Mouse (Mus musculus) spleen, postnatal 10 days (tissue): ENCODE data around the gene Shc1.
A peak's percentile ranks its signal among the peaks of the same experiment; 100 is the strongest.

Source experiments
- DNase-seq, 2 experiments: peaks; one replicate each; pipeline ENCODE4 v3.0.0; 2021 to 2022; ENCODE audit warnings: low spot score in 2 of 2

The Shc1 gene

GRCm38 (mm10) chr3:89449541-89449940, 31.3 kb downstream of the Shc1 start:
- peak; percentile 76 to 88 for DNase-seq

GRCm38 (mm10) chr3:89451916-89452315, 33.7 kb downstream of the Shc1 start:
- no peak for DNase-seq

GRCm38 (mm10) chr3:89454401-89455177, 36.3 kb downstream of the Shc1 start, which contains the start of gene Pmvk:
Gene Pmvk (plus strand): TSS chr3:89454541.
- DNase-seq: no peak

GRCm38 (mm10) chr3:89455786-89456285, 37.6 kb downstream of the Shc1 start:
- DNase-seq: no peak

GRCm38 (mm10) chr3:89456726-89457665, 38.8 kb downstream of the Shc1 start:
- peak; percentile 74 to 91 for DNase-seq

- peak in 1 of 2 experiments; percentile 51 for DNase-seq
Observed at GRCm38 (mm10) chr3:89458372-89458964, 40.2 kb downstream of the Shc1 start.

- peak; percentile 94 to 98 for DNase-seq
Observed at GRCm38 (mm10) chr3:89458965-89459807, 40.9 kb downstream of the Shc1 start.

GRCm38 (mm10) chr3:89468268-89468667, 50.0 kb downstream of the Shc1 start:
- DNase-seq: no peak

- no peak for DNase-seq
Observed at GRCm38 (mm10) chr3:89472280-89472679, 54.0 kb downstream of the Shc1 start.

GRCm38 (mm10) chr3:89473838-89474237, 55.6 kb downstream of the Shc1 start:
- DNase-seq: no peak

GRCm38 (mm10) chr3:89479055-89479454, 60.8 kb downstream of the Shc1 start:
- no peak for DNase-seq
